Mouse (Mus musculus) midbrain, postnatal 0 days (tissue): Measurements from ENCODE around the gene Ncaph2. TPM values are rescaled to one million over a fixed set of nuclear protein-coding genes. Genes with fewer than 3 reads are reported as not detected.
A peak's percentile ranks its signal among the peaks of the same experiment; 100 is the strongest.

Experiments
- ATAC-seq: fragments of 200-750 bp; cut with Nextera tagmentation; 2 replicates; pipeline ENCODE4 v1.8.0; 2017; ENCODE audit warnings: moderate number of reproducible peaks, mild to moderate bottlenecking, moderate TSS enrichment, moderate library complexity; ENCODE audit not compliant: low FRiP score
- DNase-seq: peaks from one replicate; pipeline ENCODE4 v3.0.0-alpha.2; 2015; ENCODE audit warnings: low spot score
- H3K27ac ChIP-seq: fragments of 300-500 bp; sonication (generic); 2 replicates; pipeline ENCODE4 v1.5.1; 2014; ENCODE audit warnings: low read depth, mild to moderate bottlenecking, low read length, mixed read lengths
- H3K27me3 ChIP-seq: fragments of 300-500 bp; sonication (generic); 2 replicates; pipeline ENCODE4 v1.6.1; 2014; ENCODE audit warnings: low read length, control low read depth, mixed read lengths; ENCODE audit not compliant: insufficient read depth
- H3K36me3 ChIP-seq: fragments of 300-500 bp; sonication (generic); 2 replicates; pipeline ENCODE4 v1.6.1; 2014; ENCODE audit warnings: low read length, control low read depth, mixed read lengths; ENCODE audit not compliant: insufficient read depth
- H3K4me1 ChIP-seq: fragments of 300-500 bp; sonication (generic); 2 replicates; pipeline ENCODE4 v1.6.1; 2014; ENCODE audit warnings: mild to moderate bottlenecking, control low read depth, antibody characterized with exemption, low read length, mixed read lengths; ENCODE audit not compliant: insufficient read depth
- H3K4me2 ChIP-seq: fragments of 300-500 bp; sonication (generic); 2 replicates; pipeline ENCODE4 v1.6.1; 2014; ENCODE audit warnings: low read depth, mild to moderate bottlenecking, low read length, mixed read lengths; ENCODE audit not compliant: poor library complexity, severe bottlenecking
- H3K4me3 ChIP-seq: fragments of 300-500 bp; sonication (generic); 2 replicates; pipeline ENCODE4 v1.5.1; 2014; ENCODE audit warnings: low read depth, mild to moderate bottlenecking, low read length, moderate library complexity
- H3K9ac ChIP-seq: fragments of 300-500 bp; sonication (generic); replicated peaks from 2 replicates; pipeline ENCODE4 v1.6.1; 2014; ENCODE audit warnings: mild to moderate bottlenecking, low read length, moderate library complexity, mixed read lengths; ENCODE audit not compliant: poor library complexity, severe bottlenecking
- H3K9me3 ChIP-seq: fragments of 300-500 bp; sonication (generic); 2 replicates; pipeline ENCODE4 v1.6.1; 2016; ENCODE audit warnings: low read length, control low read depth
- CTCF ChIP-seq: IDR thresholded peaks from 2 replicates; pipeline ENCODE4 v1.5.1; 2016; ENCODE audit warnings: antibody characterized with exemption, mild to moderate bottlenecking
- WGBS: fragments of 180-500 bp; shearing (Covaris S2); extraction: QIAGEN DNeasy Blood & Tissue Kit; methylation state at CpG from one replicate; pipeline ENCODE4 v1.1.7; 2014; 5-methylcytosine and 5-hydroxymethylcytosine counted together
- polyA plus RNA-seq: library from polyadenylated mRNA; unstranded; fragments of >200 nt; fragmentation: Nextera tagmentation; extraction: Ambion mirVana; gene quantifications from 2 replicates; pipeline ENCODE4 v1.2.1, GENCODE M21; 2015
- total RNA-seq: library from RNA; depleted of rRNA; stranded (reverse); fragments of >200 nt; gene quantifications from 2 replicates; pipeline ENCODE4 v1.2.3, GENCODE M21; 2014

Ncaph2 gene
- total and polyA plus RNA-seq, 2 experiments from 2014 or later: 88.0 to 88.8 TPM

DNA sequence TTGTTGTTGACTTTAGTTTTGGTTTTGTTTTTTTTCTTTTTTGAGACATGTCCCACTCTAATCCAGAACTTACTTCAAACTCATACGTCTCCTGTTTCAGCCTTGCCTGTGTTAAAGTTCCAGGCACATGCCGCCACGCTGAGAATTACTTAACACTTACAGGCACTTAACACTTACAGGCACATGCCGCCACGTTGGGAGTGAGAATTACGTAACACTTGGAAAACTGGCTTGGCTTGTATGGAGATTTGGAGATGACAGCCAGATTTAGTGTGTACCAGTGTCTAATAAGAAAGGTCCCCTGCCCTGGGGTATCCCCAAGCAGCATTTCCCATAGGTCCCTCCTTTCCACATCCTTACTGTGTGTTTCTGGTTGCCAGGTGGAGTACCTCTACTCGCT, 7.5 kb downstream of the Ncaph2 start:
- H3K27me3 ChIP-seq: no peaks in the 10 kb centered on the region
- no peak for ATAC-seq
- no peak overlapping the region for H3K27ac ChIP-seq
- no peaks in the 10 kb centered on the region for H3K9me3 ChIP-seq
- no peak for TF ChIP-seq CTCF
- H3K4me3 ChIP-seq: no peak overlapping the region
- peaks cover 66% of the 10 kb centered on the region for H3K36me3 ChIP-seq
- H3K9ac ChIP-seq: no peak overlapping the region
- DNase-seq: no peak
- H3K4me2 ChIP-seq: no peak overlapping the region
- 93% methylated on average over 7 of the region's 7 CpGs for WGBS
- H3K4me1 ChIP-seq: no peaks in the 10 kb centered on the region

DNA sequence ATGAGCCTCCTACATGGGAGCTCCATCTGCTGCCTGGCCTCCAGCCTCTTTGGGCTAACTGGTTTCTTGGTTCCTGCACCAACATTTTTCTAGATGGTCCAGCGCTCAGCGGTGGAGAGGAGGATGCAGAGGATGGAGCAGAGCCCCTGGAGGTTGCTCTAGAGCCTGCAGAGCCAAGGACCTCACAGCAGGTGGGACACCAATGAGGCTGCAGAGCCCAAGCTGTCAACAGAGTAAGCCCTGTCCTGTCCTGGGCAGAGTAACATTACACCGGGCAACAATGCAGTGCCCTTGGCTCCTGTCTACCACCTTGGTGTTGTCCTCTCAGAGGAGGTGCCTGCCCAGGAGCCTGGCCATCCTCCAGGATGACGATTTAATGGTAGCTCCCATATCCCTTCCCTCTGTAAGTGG, 9.6 kb downstream of the Ncaph2 start:
- no peaks in the 10 kb centered on the region for H3K9me3 ChIP-seq
- TF ChIP-seq CTCF: no peak
- H3K27ac ChIP-seq: no peak overlapping the region
- H3K27me3 ChIP-seq: no peaks in the 10 kb centered on the region
- no peak for DNase-seq
- no peak overlapping the region for H3K4me2 ChIP-seq
- peaks cover 85% of the 10 kb centered on the region for H3K36me3 ChIP-seq
- H3K9ac ChIP-seq: no peak overlapping the region
- H3K4me3 ChIP-seq: no peak overlapping the region
- no peaks in the 10 kb centered on the region for H3K4me1 ChIP-seq
- 94% methylated on average over 4 of the region's 4 CpGs for WGBS
- ATAC-seq: 0 out of 2 replicates have a peak, but pooled peaks have one; percentile 16

DNA sequence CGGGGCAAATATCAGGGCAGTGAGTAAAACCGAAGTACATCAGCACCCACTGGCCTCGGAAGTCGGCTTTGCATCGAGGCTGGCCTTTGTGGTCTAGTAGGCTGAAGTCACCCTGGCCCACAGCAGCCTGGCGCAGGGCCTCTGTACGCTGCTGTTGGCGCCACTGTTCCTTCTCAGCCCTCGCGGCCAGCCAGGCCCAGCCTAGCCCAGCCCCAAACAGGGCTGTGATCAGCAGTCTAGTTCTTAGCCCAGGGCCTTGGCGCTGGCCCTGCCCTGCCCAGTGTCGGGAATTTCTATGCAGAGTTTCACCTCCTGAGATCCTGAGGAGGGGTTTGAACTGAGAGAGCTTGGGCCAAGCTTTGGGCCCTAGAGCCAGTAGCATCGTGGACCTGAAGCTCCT, 16.5 kb downstream of the Ncaph2 start:
- Histone ChIP-seq H3K4me1 (peaks cover 6% of the 10 kb centered on the region; the same call in 1 of the 2 replicates), H3K9me3 (no peaks in the 10 kb centered on the region), H3K9ac (no peak overlapping the region), H3K27ac (no peak overlapping the region), H3K27me3 (peaks cover 8% of the 10 kb centered on the region), H3K36me3 (peaks cover 49% of the 10 kb centered on the region), H3K4me3 (no peak overlapping the region), H3K4me2 (no peak overlapping the region)
- DNase-seq (no peak), ATAC-seq (no peak)
- WGBS: 90% methylated on average over 13 of the region's 13 CpGs
- no peak for TF ChIP-seq CTCF

DNA sequence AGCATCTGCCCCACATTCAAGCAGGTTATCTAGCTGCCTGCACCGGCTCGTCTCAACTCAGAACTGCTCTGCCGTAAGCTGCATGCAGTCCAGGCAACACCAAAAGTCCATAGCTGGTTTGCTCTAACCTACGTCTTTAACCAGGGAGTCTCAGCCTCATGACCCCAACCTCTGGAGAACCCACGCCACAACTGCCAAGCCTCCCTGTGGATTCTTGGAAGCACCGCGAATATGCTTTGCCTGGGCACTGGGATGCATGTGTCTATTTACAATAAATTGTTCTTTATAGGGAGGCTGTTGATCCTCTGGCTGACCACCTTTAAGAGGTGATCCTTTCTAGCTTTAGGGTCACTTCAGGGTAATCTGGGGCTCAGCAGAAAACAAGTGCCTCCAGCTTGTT, 17.0 kb downstream of the Ncaph2 start:
- peak overlapping the region; percentile 88 for H3K27ac ChIP-seq
- WGBS: 82% methylated on average over 7 of the region's 7 CpGs
- H3K4me3 ChIP-seq: peak overlapping the region; percentile 72; the same call in 1 of the 2 replicates
- H3K9ac ChIP-seq: peak overlapping the region; percentile 78
- no peak for ATAC-seq
- H3K4me2 ChIP-seq: peak overlapping the region; percentile 84
- peaks cover 6% of the 10 kb centered on the region; the same call in 1 of the 2 replicates for H3K4me1 ChIP-seq
- H3K27me3 ChIP-seq: peaks cover 13% of the 10 kb centered on the region
- no peaks in the 10 kb centered on the region for H3K9me3 ChIP-seq
- DNase-seq: no peak
- no peak for TF ChIP-seq CTCF
- H3K36me3 ChIP-seq: peaks cover 44% of the 10 kb centered on the region

DNA sequence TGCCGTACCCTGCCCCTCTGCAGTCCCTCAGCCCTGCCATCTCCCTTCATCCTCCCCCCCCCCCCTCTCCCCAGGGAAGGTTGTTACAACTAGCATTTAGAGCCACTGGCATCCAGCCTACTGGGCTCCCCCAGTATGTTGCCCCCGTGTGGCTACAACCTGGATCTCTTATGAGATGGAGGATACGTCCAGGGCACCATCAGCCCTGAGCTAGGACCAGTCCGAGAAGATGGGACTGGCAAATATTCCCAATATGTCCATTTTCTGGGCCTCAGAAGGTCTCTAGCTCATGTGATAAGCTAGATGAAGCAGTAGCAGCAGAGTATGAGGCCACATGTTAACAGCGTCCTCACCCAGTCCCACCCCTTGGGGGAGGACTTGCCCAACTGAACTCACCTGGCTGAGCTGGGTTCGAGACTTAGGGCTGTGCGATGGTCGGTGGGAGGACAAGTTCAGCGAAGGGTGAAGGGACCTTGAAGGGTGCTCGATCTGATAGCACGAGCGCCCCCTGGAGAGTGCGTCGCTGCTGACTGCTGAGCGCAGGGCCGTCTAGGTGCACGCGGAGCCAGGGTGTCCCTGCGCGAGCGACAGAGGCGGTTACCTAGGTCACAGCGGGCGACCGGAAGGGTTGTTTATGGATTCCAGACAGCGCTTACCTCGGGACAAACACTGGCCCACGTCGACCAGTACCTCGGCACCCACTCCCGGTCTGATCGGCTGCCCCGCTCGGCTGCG, 17.7 kb downstream of the Ncaph2 start:
- TF ChIP-seq CTCF: peak; percentile 68
- peaks cover 19% of the 10 kb centered on the region for H3K27me3 ChIP-seq
- peak overlapping the region; percentile 84 for H3K4me2 ChIP-seq
- DNase-seq (peak; percentile 77), ATAC-seq (peak; percentile 80)
- no peaks in the 10 kb centered on the region for H3K9me3 ChIP-seq
- H3K4me3 ChIP-seq: peak overlapping the region; percentile 72
- peaks cover 38% of the 10 kb centered on the region for H3K36me3 ChIP-seq
- peak overlapping the region; percentile 78 for H3K9ac ChIP-seq
- H3K27ac ChIP-seq: peak overlapping the region; percentile 88
- peaks cover 6% of the 10 kb centered on the region; the same call in 1 of the 2 replicates for H3K4me1 ChIP-seq
- 2% methylated on average over 35 of the region's 35 CpGs for WGBS

DNA sequence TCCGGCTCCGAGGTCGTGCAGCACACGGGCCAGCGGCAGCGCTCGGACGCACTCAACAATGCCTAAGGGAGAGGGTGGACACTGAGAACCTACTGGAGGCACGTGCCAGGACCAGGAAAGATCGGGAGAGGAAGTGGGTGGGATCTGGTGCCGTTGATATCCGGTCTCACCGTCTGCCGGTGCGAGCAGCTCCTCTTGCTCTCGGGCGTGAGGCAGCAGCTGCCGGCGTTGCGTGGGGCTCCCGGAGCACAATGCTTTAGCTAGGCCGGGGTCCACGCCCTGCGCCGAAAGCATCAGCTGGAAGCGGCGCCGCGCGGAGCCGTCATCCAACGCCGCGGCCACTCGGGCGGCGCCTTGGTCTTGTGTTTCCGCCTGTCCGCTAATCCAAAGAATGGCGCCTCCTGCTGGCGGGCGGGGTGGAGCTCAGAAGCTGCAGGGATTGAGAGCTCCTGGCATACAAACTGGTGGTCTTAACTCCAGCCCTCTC, 18.3 kb downstream of the Ncaph2 start, which contains the start of gene Sco2:
TSS of gene Sco2 (minus strand) at position 85 of the 487 bp plus-strand sequence.
- DNase-seq: peak; percentile 93
- Histone ChIP-seq H3K4me1 (peaks cover 11% of the 10 kb centered on the region), H3K27me3 (peaks cover 26% of the 10 kb centered on the region), H3K27ac (peak within 1 kb of the TSS; percentile 88), H3K36me3 (peaks cover 31% of the 10 kb centered on the region), H3K9me3 (no peaks in the 10 kb centered on the region), H3K4me3 (peak within 1 kb of the TSS; percentile 72), H3K9ac (peak within 1 kb of the TSS; percentile 78), H3K4me2 (peak within 1 kb of the TSS; percentile 84)
- under 1% methylated on average over 42 of the region's 42 CpGs for WGBS
- peak; percentile 83 for ATAC-seq
- peak; percentile 85 for TF ChIP-seq CTCF
